Mouse (Mus musculus) cerebellum, adult 2 months (tissue): ENCODE data around the gene Lrtm1.

ENCODE experiments used
- CTCF ChIP-seq: fragments of 200-500 bp; IDR thresholded peaks from 2 replicates; pipeline ENCODE4 v1.5.1; 2011; ENCODE audit warnings: low read depth, mild to moderate bottlenecking, control low read depth, low read length, moderate library complexity, borderline replicate concordance; ENCODE audit not compliant: insufficient read depth
- POLR2A ChIP-seq: fragments of 200-500 bp; IDR thresholded peaks from 2 replicates; pipeline ENCODE4 v1.6.1; 2011; ENCODE audit warnings: low read length, control low read depth, borderline replicate concordance; ENCODE audit not compliant: insufficient read depth

GRCm38 (mm10) chr14:29080630-29081029 is 62.6 kb downstream of the Lrtm1 start:
- TF ChIP-seq POLR2A = no peak
- TF ChIP-seq CTCF = no peak
